Mouse (Mus musculus) embryonic fibroblast, embryonic 13.5 days (primary cell): ENCODE measurements around the gene Sult6b2.

Experiments used
- CTCF ChIP-seq: IDR thresholded peaks from 2 replicates; pipeline ENCODE4 v1.5.1; 2011; ENCODE audit warnings: mild to moderate bottlenecking, control low read depth, low read length, moderate library complexity, borderline replicate concordance; ENCODE audit not compliant: insufficient read depth
- POLR2A ChIP-seq: IDR thresholded peaks from 2 replicates; pipeline ENCODE4 v1.6.1; 2011; ENCODE audit warnings: low read depth, mild to moderate bottlenecking, control low read depth, low read length, moderate library complexity

- TF ChIP-seq CTCF (peak; percentile 21; the same call in 1 of the 2 replicates), POLR2A (no peak)
Measured at GRCm38 (mm10) chr6:142779045-142779811, 25.1 kb downstream of the Sult6b2 start.
